Mouse (Mus musculus): ENCODE results near the gene Pax6. TPM values are rescaled to one million over a fixed set of nuclear protein-coding genes. Genes with fewer than 3 reads are reported as not detected.

Pax6 gene
- total RNA-seq, 2 experiments from 2014 or later: 8.4 to 8.5 TPM

- intact Hi-C loops (cut with DNase I): no loop called here
- DNase-seq (ENCODE audit: low spot score in 2 of 2): no peak
Measured at GRCm38 (mm10) chr2:105702586-105702985, 33.9 kb downstream of the Pax6 start.

- intact Hi-C loops (cut with DNase I): no loop called here
- DNase-seq (ENCODE audit: low spot score in 2 of 2): no peak
Measured at GRCm38 (mm10) chr2:105705320-105705719, 36.6 kb downstream of the Pax6 start.

- DNase-seq (ENCODE audit: low spot score in 2 of 2): no peak
- intact Hi-C loops (cut with DNase I): no loop called here
Measured at GRCm38 (mm10) chr2:105709126-105709525, 40.4 kb downstream of the Pax6 start.

GRCm38 (mm10) chr2:105710511-105710910 is 41.8 kb downstream of the Pax6 start:
- no peak for DNase-seq (ENCODE audit: low spot score in 2 of 2)
- intact Hi-C loops (cut with DNase I): no loop called here

DNA sequence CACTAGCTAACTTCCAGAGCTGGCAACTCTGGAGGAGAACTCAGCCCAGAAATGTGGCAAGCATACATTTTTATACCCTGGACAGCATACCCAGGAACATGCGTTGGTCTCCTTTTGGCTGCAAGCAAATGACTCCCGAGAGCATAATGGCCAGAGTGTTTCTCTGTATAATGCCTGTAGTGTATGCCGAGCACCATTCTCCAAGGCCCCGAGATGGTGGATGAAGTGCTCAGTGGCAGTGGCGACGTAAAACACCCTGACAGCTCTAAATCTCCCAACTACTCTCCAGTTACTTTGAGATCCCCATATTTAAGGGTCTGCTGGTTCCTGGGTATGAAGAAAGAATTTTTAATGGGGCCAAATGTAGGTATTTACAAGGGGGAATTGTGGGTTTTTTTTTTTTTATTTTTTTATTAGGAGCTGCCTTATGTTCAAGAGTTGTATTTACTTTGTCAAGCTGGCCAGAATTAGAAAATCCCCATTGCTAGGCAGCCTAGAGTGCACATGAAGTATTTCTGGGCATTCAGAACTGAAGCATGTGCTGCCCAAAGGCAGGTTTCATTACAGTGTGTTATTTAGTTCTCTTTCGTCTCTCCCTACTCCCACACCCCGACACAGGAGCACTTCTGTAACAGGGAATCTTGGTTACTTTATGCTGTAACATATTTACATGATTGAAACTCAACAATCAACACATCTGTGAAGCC is 46.9 kb downstream of the Pax6 start:
- no peak for DNase-seq (ENCODE audit: low spot score in 2 of 2)
- intact Hi-C loops (cut with DNase I): no loop called here

DNA sequence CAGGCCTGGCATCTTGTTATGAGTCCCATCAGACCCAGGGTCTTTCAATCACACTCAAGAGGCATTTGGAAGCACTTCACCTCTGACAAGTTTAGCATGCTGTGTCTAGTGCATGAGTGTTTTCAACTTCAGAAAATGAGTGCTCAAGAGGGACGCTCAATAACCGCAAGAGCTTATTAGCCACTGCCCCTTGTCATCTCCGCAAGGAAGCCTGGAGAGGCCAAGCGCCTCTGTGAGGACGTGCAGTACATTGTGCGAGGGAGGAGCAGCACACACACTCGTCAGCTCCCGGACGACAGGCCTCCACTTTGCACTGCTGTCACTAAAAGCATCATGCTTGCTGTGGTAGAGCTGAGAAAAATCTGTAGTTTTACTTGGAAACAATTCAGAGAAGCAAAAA is 58.0 kb downstream of the Pax6 start:
- intact Hi-C loops (cut with DNase I): no loop called here
- DNase-seq (ENCODE audit: low spot score in 2 of 2): no peak

GRCm38 (mm10) chr2:105730704-105731103 is 62.0 kb downstream of the Pax6 start:
- peak in 1 of 2 experiments; percentile 63 for DNase-seq (ENCODE audit: low spot score in 2 of 2)
- intact Hi-C loops (cut with DNase I): no loop called here

DNA sequence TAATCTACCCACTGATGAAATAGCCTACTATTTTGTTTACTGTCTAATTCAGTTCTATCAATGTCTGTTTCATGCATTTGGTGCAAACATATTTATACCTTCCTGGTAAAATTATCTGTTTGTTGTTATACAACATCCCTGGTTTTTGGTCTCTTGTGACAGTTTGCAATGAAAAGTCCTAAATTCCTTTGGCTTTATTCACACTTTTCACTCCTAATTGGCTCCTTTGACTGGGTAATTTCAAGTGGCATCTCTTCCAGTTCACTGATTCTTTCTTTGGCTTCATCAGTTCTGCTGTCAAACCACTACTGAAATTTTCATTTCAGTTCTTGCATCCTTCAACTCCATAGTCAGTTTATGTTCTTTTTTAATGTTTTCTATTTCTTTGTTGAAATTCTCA is 67.5 kb downstream of the Pax6 start:
- no peak for DNase-seq (ENCODE audit: low spot score in 2 of 2)
- intact Hi-C loops (cut with DNase I): no loop called here

DNA sequence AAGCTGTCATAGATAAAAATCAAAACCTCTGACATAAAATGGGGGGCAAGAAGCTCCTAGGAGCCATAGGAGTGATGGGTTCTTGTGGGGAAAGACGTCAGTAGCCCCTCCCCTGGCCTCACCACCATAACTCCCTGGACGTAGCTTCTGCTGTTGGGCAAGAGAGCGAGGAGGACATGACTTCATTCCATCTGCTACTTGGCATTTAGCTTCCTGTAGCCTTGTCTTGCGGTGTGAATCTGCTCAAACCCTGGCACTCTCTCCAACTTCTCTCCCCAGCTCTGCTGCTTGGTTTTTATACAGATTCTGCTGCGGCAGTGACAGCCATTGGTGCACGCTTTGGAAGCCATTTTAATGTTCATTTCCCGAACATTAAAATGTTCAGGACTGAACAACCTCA is 78.2 kb downstream of the Pax6 start:
- intact Hi-C loops (cut with DNase I): no loop called here
- DNase-seq (ENCODE audit: low spot score in 2 of 2): no peak

Other genes starting within 250 kb of the Pax6 start
- 10 to 100 TPM; 17.8 to 22.2 TPM for gene Elp4, start 235.7 kb downstream of the Pax6 start, total RNA-seq (2021)
- 10 to 100 TPM; 29.4 to 29.9 TPM for gene Immp1l, start 235.7 kb downstream of the Pax6 start, total RNA-seq (2021)